Mouse (Mus musculus) thymus, adult 2 months (tissue): ENCODE data around the gene Elobl.

Experiments used
- CTCF ChIP-seq: fragments of 200-500 bp; IDR thresholded peaks from 2 replicates; pipeline ENCODE4 v1.5.1; 2012; ENCODE audit warnings: mild to moderate bottlenecking, control low read depth, low read length, moderate library complexity, borderline replicate concordance; ENCODE audit not compliant: control insufficient read depth, poor library complexity, insufficient read depth; ENCODE audit errors: extremely low read depth
- POLR2A ChIP-seq: fragments of 200-500 bp; IDR thresholded peaks from 2 replicates; pipeline ENCODE4 v1.6.1; 2012; ENCODE audit warnings: mild to moderate bottlenecking, low read length, control low read depth, moderate library complexity; ENCODE audit not compliant: control insufficient read depth, poor library complexity, insufficient read depth; ENCODE audit errors: extremely low read depth

DNA sequence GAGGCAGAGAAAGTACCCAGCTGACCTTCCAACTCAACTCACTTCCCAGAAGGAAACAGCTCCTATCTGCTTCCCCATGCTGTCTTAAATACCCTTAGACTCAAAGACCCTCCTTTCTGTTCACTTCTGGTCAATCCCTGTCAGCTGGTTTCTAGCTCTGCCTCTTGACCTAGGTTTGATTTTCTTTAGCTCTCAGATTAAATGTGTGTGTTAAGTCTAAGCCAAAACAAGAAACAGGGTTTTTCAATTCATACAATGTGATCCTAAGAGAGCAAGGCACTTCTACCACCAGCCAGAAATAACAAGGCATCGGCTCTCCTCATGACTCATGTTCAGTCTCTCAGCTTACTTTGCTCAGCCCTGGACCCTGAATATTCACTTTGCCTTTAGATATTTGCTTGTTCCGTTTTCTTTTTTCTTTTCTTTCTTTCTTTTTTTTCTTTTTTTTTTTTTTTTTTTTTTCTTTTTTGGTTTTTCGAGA is at the start of gene Elobl:
- no peak for TF ChIP-seq CTCF
- TF ChIP-seq POLR2A: no peak
